Mouse (Mus musculus): Measurements from ENCODE around the gene Snx30.

GRCm38 (mm10) chr4:59847447-59847846 is 41.8 kb downstream of the Snx30 start:
- TF ChIP-seq CTCF (IDR thresholded peaks at IDR 0.05; ENCODE audit: low read depth, low read length) (no peak), POLR2A (IDR thresholded peaks at IDR 0.05; ENCODE audit: extremely low read depth, insufficient read depth, low read length) (no peak)

All from liver, adult 2 months (tissue).